Mouse (Mus musculus) urinary bladder, adult 18-20 months (tissue): ENCODE data around the gene Rab28.
A peak's percentile ranks its signal among the peaks of the same experiment; 100 is the strongest.
"Not testable (repeated sequence)": the region's sequence is repeated elsewhere in the genome, so short reads cannot be mapped to it uniquely, and the experiment has no call there.

ENCODE experiments used
- DNase-seq, 2 experiments: peaks; one replicate each; pipeline ENCODE4 v3.0.0; 2022; ENCODE audit warnings: low spot score in 2 of 2, mixed read lengths in 2 of 2

The Rab28 gene

GRCm38 (mm10) chr5:41708051-41708630 lies at the start of gene Rab28:
Rab28 (minus strand) TSS chr5:41708157.
- DNase-seq: peak; percentile 88 to 93

- DNase-seq: no peak
Measured at GRCm38 (mm10) chr5:41757338-41757737, 49.4 kb upstream of the Rab28 start.

GRCm38 (mm10) chr5:41756396-41756795 lies 48.4 kb upstream of the Rab28 start:
- no peak for DNase-seq

- DNase-seq: no peak
Measured at GRCm38 (mm10) chr5:41755373-41755960, 47.5 kb upstream of the Rab28 start.

- no peak for DNase-seq
Measured at GRCm38 (mm10) chr5:41754836-41755235, 46.9 kb upstream of the Rab28 start.

- DNase-seq: no peak
Measured at GRCm38 (mm10) chr5:41754226-41754775, 46.3 kb upstream of the Rab28 start.

- no peak for DNase-seq
Measured at GRCm38 (mm10) chr5:41752721-41753120, 44.8 kb upstream of the Rab28 start.

- no peak for DNase-seq
Measured at GRCm38 (mm10) chr5:41744898-41745780, 37.2 kb upstream of the Rab28 start.

GRCm38 (mm10) chr5:41744234-41744633 lies 36.3 kb upstream of the Rab28 start:
- no peak for DNase-seq

GRCm38 (mm10) chr5:41738817-41739216 lies 30.9 kb upstream of the Rab28 start:
- DNase-seq: no peak

- DNase-seq: no peak
Measured at GRCm38 (mm10) chr5:41737039-41737438, 29.1 kb upstream of the Rab28 start.

GRCm38 (mm10) chr5:41727017-41727416 lies 19.1 kb upstream of the Rab28 start:
- no peak for DNase-seq

GRCm38 (mm10) chr5:41725573-41725972 lies 17.6 kb upstream of the Rab28 start:
- DNase-seq: no peak

GRCm38 (mm10) chr5:41707115-41708015 lies 592 bp downstream of the Rab28 start:
- DNase-seq: peak; percentile 2 to 16

GRCm38 (mm10) chr5:41706777-41707114 lies 1.2 kb downstream of the Rab28 start:
- DNase-seq: no peak

- not testable (repeated sequence) for DNase-seq
Measured at GRCm38 (mm10) chr5:41701085-41701484, 6.9 kb downstream of the Rab28 start.

GRCm38 (mm10) chr5:41697958-41698357 lies 10.0 kb downstream of the Rab28 start:
- no peak for DNase-seq

- no peak for DNase-seq
Measured at GRCm38 (mm10) chr5:41685016-41685415, 22.9 kb downstream of the Rab28 start.

GRCm38 (mm10) chr5:41683976-41684375 lies 24.0 kb downstream of the Rab28 start:
- DNase-seq: no peak

GRCm38 (mm10) chr5:41666012-41666411 lies 41.9 kb downstream of the Rab28 start:
- DNase-seq: no peak

- DNase-seq: no peak
Measured at GRCm38 (mm10) chr5:41636793-41637192, 71.2 kb downstream of the Rab28 start.
